8 mouse cellular contexts compared by ENCODE assay signal in genomic region chr11:113651907-113652273, GRCm38 (mm10). TPM values are rescaled to one million over a fixed set of nuclear protein-coding genes. Genes with fewer than 3 reads are reported as not detected.
A peak's percentile ranks its signal among the peaks of the same experiment; 100 is the strongest.
DNase-seq lines count a peak whose midpoint lies in the region; ATAC-seq and TF ChIP-seq lines count a peak whose summit lies in the region.

No protein-coding gene starts in this region.

- TF ChIP-seq CTCF in bone marrow, adult 2 months (IDR thresholded peaks at IDR 0.05; ENCODE audit: control insufficient read depth, insufficient read depth, low read length): no peak

- H3K27ac ChIP-seq in heart, embryonic 10.5 days: no peak overlapping the region
- H3K27ac ChIP-seq in bone marrow, adult 2 months (ENCODE audit: control insufficient read depth, insufficient read depth, low read depth, low read length, poor library complexity): peak overlapping the region; percentile 3; the same call in 1 of the 2 replicates
- peak overlapping the region; percentile 72 for H3K27ac ChIP-seq in hindbrain, embryonic 11.5 days (ENCODE audit: low read depth, low read length)
- H3K27ac ChIP-seq in liver, embryonic 11.5 days (ENCODE audit: low read depth, low read length): peak overlapping the region; percentile 62; the same call in 1 of the 2 replicates
- peak overlapping the region; percentile 65 for H3K27ac ChIP-seq in neural tube, embryonic 11.5 days (ENCODE audit: low read depth, low read length)

- H3K36me3 ChIP-seq in heart, embryonic 10.5 days: peaks cover 55% of the 10 kb centered on the region
- peaks cover 19% of the 10 kb centered on the region for H3K36me3 ChIP-seq in hindbrain, embryonic 11.5 days (ENCODE audit: control insufficient read depth, insufficient read depth, low read length)
- H3K36me3 ChIP-seq in liver, embryonic 11.5 days (ENCODE audit: control insufficient read depth, insufficient read depth, low read length): peaks cover 30% of the 10 kb centered on the region
- peaks cover 7% of the 10 kb centered on the region for H3K36me3 ChIP-seq in neural tube, embryonic 11.5 days (ENCODE audit: control insufficient read depth, insufficient read depth, low read length)

- peak; percentile 33 to 48 for DNase-seq in heart, postnatal 14 days
- no peak for DNase-seq in heart, embryonic 10.5 days (ENCODE audit: low spot score)
- DNase-seq in hindbrain, embryonic 11.5 days (ENCODE audit: low spot score): peak; percentile 75
- peak; percentile 43 for DNase-seq in liver, embryonic 11.5 days (ENCODE audit: low spot score)
- peak; percentile 59 for DNase-seq in neural tube, embryonic 11.5 days (ENCODE audit: low spot score)
- no peak for DNase-seq in Muller cell, postnatal 12 days (ENCODE audit: inconsistent ontology term)
- DNase-seq in adrenal gland, adult 8-10 months: no peak

- ATAC-seq in hindbrain, embryonic 11.5 days (ENCODE audit: low FRiP score): 0 out of 2 replicates have a peak, but pooled peaks have one; percentile 10
- peak; percentile 15; the same call in 1 of the 2 replicates for ATAC-seq in liver, embryonic 11.5 days (replicated peaks; ENCODE audit: low FRiP score)
- ATAC-seq in neural tube, embryonic 11.5 days (ENCODE audit: insufficient read depth, low FRiP score, low TSS enrichment): no peak

- 49% methylated on average over 8 of the region's 8 CpGs for WGBS in heart, embryonic 10.5 days
- WGBS in bone marrow, adult 2 months: 67% methylated on average over 8 of the region's 8 CpGs
- 56% methylated on average over 8 of the region's 8 CpGs for WGBS in hindbrain, embryonic 11.5 days
- WGBS in liver, embryonic 11.5 days: 56% methylated on average over 8 of the region's 8 CpGs
- WGBS in neural tube, embryonic 11.5 days: 59% methylated on average over 8 of the region's 8 CpGs

- no peak overlapping the region for H3K4me3 ChIP-seq in heart, embryonic 10.5 days
- H3K4me3 ChIP-seq in bone marrow, adult 2 months (replicated peaks; ENCODE audit: control insufficient read depth, low read depth, low read length): no peak overlapping the region
- no peak overlapping the region for H3K4me3 ChIP-seq in hindbrain, embryonic 11.5 days (ENCODE audit: low read depth, low read length)
- no peak overlapping the region for H3K4me3 ChIP-seq in liver, embryonic 11.5 days (ENCODE audit: low read depth, low read length)
- no peak overlapping the region for H3K4me3 ChIP-seq in neural tube, embryonic 11.5 days (ENCODE audit: low read depth, low read length)

- H3K9me3 ChIP-seq in heart, embryonic 10.5 days: no peaks in the 10 kb centered on the region
- no peaks in the 10 kb centered on the region for H3K9me3 ChIP-seq in hindbrain, embryonic 11.5 days (ENCODE audit: control insufficient read depth, low read length)
- no peaks in the 10 kb centered on the region for H3K9me3 ChIP-seq in liver, embryonic 11.5 days (ENCODE audit: control insufficient read depth, low read length)
- no peaks in the 10 kb centered on the region for H3K9me3 ChIP-seq in neural tube, embryonic 11.5 days (ENCODE audit: control insufficient read depth, low read length)

- H3K27me3 ChIP-seq in heart, embryonic 10.5 days (ENCODE audit: insufficient read depth, poor library complexity, severe bottlenecking): no peaks in the 10 kb centered on the region; the same call in 1 of the 2 replicates
- no peaks in the 10 kb centered on the region for H3K27me3 ChIP-seq in hindbrain, embryonic 11.5 days (ENCODE audit: control insufficient read depth, insufficient read depth, low read length)
- H3K27me3 ChIP-seq in liver, embryonic 11.5 days (replicated peaks; ENCODE audit: control insufficient read depth, insufficient read depth, low read length): no peaks in the 10 kb centered on the region
- no peaks in the 10 kb centered on the region for H3K27me3 ChIP-seq in neural tube, embryonic 11.5 days (ENCODE audit: control insufficient read depth, insufficient read depth, low read length)

- no peak overlapping the region for H3K4me2 ChIP-seq in hindbrain, embryonic 11.5 days (replicated peaks; ENCODE audit: low read depth, low read length)
- H3K4me2 ChIP-seq in liver, embryonic 11.5 days: no peak overlapping the region
- H3K4me2 ChIP-seq in neural tube, embryonic 11.5 days (ENCODE audit: low read depth): no peak overlapping the region

- intact Hi-C loops in heart, postnatal 14 days (cut with DNase I): loop anchor here (2.0 kb wide), 1 partner anchor 31 kb away; no protein-coding TSS in a partner anchor

- H3K9ac ChIP-seq in hindbrain, embryonic 11.5 days (ENCODE audit: low read depth, low read length): no peak overlapping the region
- H3K9ac ChIP-seq in liver, embryonic 11.5 days (ENCODE audit: low read depth, low read length): no peak overlapping the region
- no peak overlapping the region for H3K9ac ChIP-seq in neural tube, embryonic 11.5 days (ENCODE audit: low read length)

- no peak for TF ChIP-seq POLR2A in bone marrow, adult 2 months (IDR thresholded peaks at IDR 0.05; ENCODE audit: borderline replicate concordance, control insufficient read depth, low read depth, low read length)

- peaks cover 31% of the 10 kb centered on the region for H3K4me1 ChIP-seq in heart, embryonic 10.5 days
- H3K4me1 ChIP-seq in bone marrow, adult 2 months (ENCODE audit: control insufficient read depth, insufficient read depth, low read length): peaks cover 3% of the 10 kb centered on the region; the same call in 1 of the 2 replicates
- peaks cover 5% of the 10 kb centered on the region for H3K4me1 ChIP-seq in hindbrain, embryonic 11.5 days (replicated peaks; ENCODE audit: control insufficient read depth, insufficient read depth, low read length)
- H3K4me1 ChIP-seq in liver, embryonic 11.5 days (replicated peaks; ENCODE audit: control insufficient read depth, insufficient read depth, low read length): peaks cover 23% of the 10 kb centered on the region
- H3K4me1 ChIP-seq in neural tube, embryonic 11.5 days (ENCODE audit: control insufficient read depth, insufficient read depth, low read length): peaks cover 10% of the 10 kb centered on the region

RNA-seq across cellular contexts. Expression of gene Slc39a11, which starts 2.0 kb away (rescaled TPM):
- total RNA-seq in heart, postnatal 14 days (2021): 1 to 10 TPM; 2.9 to 3.7 TPM
- 23.0 and 26.6 TPM in 2 replicates for polyA plus RNA-seq in heart, embryonic 10.5 days (2016; fragmentation: Nextera tagmentation; extraction: Ambion mirVana)
- 9.0 and 14.7 TPM in 2 replicates for polyA plus RNA-seq in bone marrow, adult 2 months (2011; ENCODE audit: insufficient read depth, insufficient read length, low replicate concordance, missing spikeins)
- polyA plus RNA-seq in hindbrain, embryonic 11.5 days (2014; fragmentation: Nextera tagmentation; extraction: Ambion mirVana): 20.1 and 20.4 TPM in 2 replicates
- polyA plus RNA-seq in liver, embryonic 11.5 days (2014; fragmentation: Nextera tagmentation; extraction: Ambion mirVana): 20.9 TPM in 2 replicates
- 20.1 and 20.5 TPM in 2 replicates for polyA plus RNA-seq in neural tube, embryonic 11.5 days (2014; fragmentation: Nextera tagmentation; extraction: Ambion mirVana)
- 10 to 100 TPM; 32.5 to 40.2 (median 36.8) TPM for total RNA-seq in adrenal gland, adult 8-10 months (2022)

RNA-seq across cellular contexts. Expression of gene Cog1, which starts 2.9 kb away (rescaled TPM):
- total RNA-seq in heart, postnatal 14 days (2021): 10 to 100 TPM; 16.1 to 18.5 TPM
- polyA plus RNA-seq in heart, embryonic 10.5 days (2016; fragmentation: Nextera tagmentation; extraction: Ambion mirVana): 23.2 and 23.3 TPM in 2 replicates
- 31.3 and 57.0 TPM in 2 replicates for polyA plus RNA-seq in bone marrow, adult 2 months (2011; ENCODE audit: insufficient read depth, insufficient read length, low replicate concordance, missing spikeins)
- 37.6 and 37.8 TPM in 2 replicates for polyA plus RNA-seq in hindbrain, embryonic 11.5 days (2014; fragmentation: Nextera tagmentation; extraction: Ambion mirVana)
- polyA plus RNA-seq in liver, embryonic 11.5 days (2014; fragmentation: Nextera tagmentation; extraction: Ambion mirVana): 24.0 and 24.7 TPM in 2 replicates
- 44.3 and 47.7 TPM in 2 replicates for polyA plus RNA-seq in neural tube, embryonic 11.5 days (2014; fragmentation: Nextera tagmentation; extraction: Ambion mirVana)
- 10 to 100 TPM; 45.5 to 63.0 (median 54.6) TPM for total RNA-seq in adrenal gland, adult 8-10 months (2022)

RNA-seq across cellular contexts. Expression of gene Fam104a, which starts 32.1 kb away (rescaled TPM):
- total RNA-seq in heart, postnatal 14 days (2021): 10 to 100 TPM; 15.3 to 16.0 TPM
- polyA plus RNA-seq in heart, embryonic 10.5 days (2016; fragmentation: Nextera tagmentation; extraction: Ambion mirVana): 56.2 and 60.7 TPM in 2 replicates
- polyA plus RNA-seq in bone marrow, adult 2 months (2011; ENCODE audit: insufficient read depth, insufficient read length, low replicate concordance, missing spikeins): 26.2 and 35.2 TPM in 2 replicates
- polyA plus RNA-seq in hindbrain, embryonic 11.5 days (2014; fragmentation: Nextera tagmentation; extraction: Ambion mirVana): 49.9 and 56.4 TPM in 2 replicates
- 58.7 and 62.3 TPM in 2 replicates for polyA plus RNA-seq in liver, embryonic 11.5 days (2014; fragmentation: Nextera tagmentation; extraction: Ambion mirVana)
- polyA plus RNA-seq in neural tube, embryonic 11.5 days (2014; fragmentation: Nextera tagmentation; extraction: Ambion mirVana): 57.3 and 57.9 TPM in 2 replicates
- total RNA-seq in adrenal gland, adult 8-10 months (2022): 10 to 100 TPM; 28.9 to 34.4 (median 31.0) TPM

RNA-seq across cellular contexts. Expression of gene D11Wsu47e, which starts 32.3 kb away (rescaled TPM):
- total RNA-seq in heart, postnatal 14 days (2021): 1 to 10 TPM; 6.5 to 7.1 TPM
- polyA plus RNA-seq in heart, embryonic 10.5 days (2016; fragmentation: Nextera tagmentation; extraction: Ambion mirVana): 21.8 and 26.3 TPM in 2 replicates
- 8.0 and 8.4 TPM in 2 replicates for polyA plus RNA-seq in bone marrow, adult 2 months (2011; ENCODE audit: insufficient read depth, insufficient read length, low replicate concordance, missing spikeins)
- 20.2 and 21.0 TPM in 2 replicates for polyA plus RNA-seq in hindbrain, embryonic 11.5 days (2014; fragmentation: Nextera tagmentation; extraction: Ambion mirVana)
- polyA plus RNA-seq in liver, embryonic 11.5 days (2014; fragmentation: Nextera tagmentation; extraction: Ambion mirVana): 22.4 and 22.9 TPM in 2 replicates
- 24.5 and 25.5 TPM in 2 replicates for polyA plus RNA-seq in neural tube, embryonic 11.5 days (2014; fragmentation: Nextera tagmentation; extraction: Ambion mirVana)
- total RNA-seq in adrenal gland, adult 8-10 months (2022): 10 to 100 TPM; 16.7 to 21.8 (median 18.1) TPM

RNA-seq across cellular contexts. Expression of gene Sstr2, which starts 32.7 kb away (rescaled TPM):
- not detected for total RNA-seq in heart, postnatal 14 days (2021)
- 0.74 and 1.1 TPM in 2 replicates for polyA plus RNA-seq in heart, embryonic 10.5 days (2016; fragmentation: Nextera tagmentation; extraction: Ambion mirVana)
- polyA plus RNA-seq in bone marrow, adult 2 months (2011; ENCODE audit: insufficient read depth, insufficient read length, low replicate concordance, missing spikeins): not detected in 2 replicates
- polyA plus RNA-seq in hindbrain, embryonic 11.5 days (2014; fragmentation: Nextera tagmentation; extraction: Ambion mirVana): 36.9 and 41.9 TPM in 2 replicates
- 2.2 and 2.7 TPM in 2 replicates for polyA plus RNA-seq in liver, embryonic 11.5 days (2014; fragmentation: Nextera tagmentation; extraction: Ambion mirVana)
- 20.5 and 23.8 TPM in 2 replicates for polyA plus RNA-seq in neural tube, embryonic 11.5 days (2014; fragmentation: Nextera tagmentation; extraction: Ambion mirVana)
- total RNA-seq in adrenal gland, adult 8-10 months (2022): 1 to 10 TPM; 1.3 to 6.2 (median 3.7) TPM

Comparison
In these comparisons a context has a peak if more than half of its experiments do, and no peak if none do; other contexts are left out.
1. DNase-seq: peak in heart, postnatal 14 days (2 of 2), hindbrain, embryonic 11.5 days (single experiment), liver, embryonic 11.5 days (single experiment) and neural tube, embryonic 11.5 days (single experiment); none in heart, embryonic 10.5 days (single experiment), Muller cell, postnatal 12 days (single experiment) and adrenal gland, adult 8-10 months (single experiment).